Mouse (Mus musculus) kidney, embryonic 14.5 days (tissue): ENCODE measurements around the gene Lrrc36. TPM values are rescaled to one million over a fixed set of nuclear protein-coding genes. Genes with fewer than 3 reads are reported as not detected.

Source experiments
- ATAC-seq: fragments of 200-750 bp; cut with Nextera tagmentation; 2 replicates; pipeline ENCODE4 v1.8.0; 2017; ENCODE audit warnings: moderate number of reproducible peaks, mild to moderate bottlenecking, moderate TSS enrichment, moderate library complexity; ENCODE audit not compliant: low FRiP score, low TSS enrichment
- H3K27ac ChIP-seq: fragments of 300-500 bp; sonication (generic); 2 replicates; pipeline ENCODE4 v1.5.1; 2014; ENCODE audit warnings: low read depth, mild to moderate bottlenecking, low read length, moderate library complexity, mixed read lengths
- H3K27me3 ChIP-seq: fragments of 300-500 bp; sonication (generic); 2 replicates; pipeline ENCODE4 v1.6.1; 2014; ENCODE audit warnings: mild to moderate bottlenecking, low read length; ENCODE audit not compliant: control insufficient read depth, insufficient read depth
- H3K36me3 ChIP-seq: fragments of 300-500 bp; sonication (generic); 2 replicates; pipeline ENCODE4 v1.6.1; 2014; ENCODE audit warnings: low read length, mixed read lengths; ENCODE audit not compliant: control insufficient read depth, insufficient read depth
- H3K4me1 ChIP-seq: fragments of 300-500 bp; sonication (generic); 2 replicates; pipeline ENCODE4 v1.6.1; 2014; ENCODE audit warnings: low read length, mixed read lengths; ENCODE audit not compliant: control insufficient read depth, insufficient read depth
- H3K4me2 ChIP-seq: fragments of 300-500 bp; sonication (generic); replicated peaks from 2 replicates; pipeline ENCODE4 v1.6.1; 2014; ENCODE audit warnings: low read depth, mild to moderate bottlenecking, low read length
- H3K4me3 ChIP-seq: fragments of 300-500 bp; sonication (generic); 2 replicates; pipeline ENCODE4 v1.5.1; 2014; ENCODE audit warnings: mild to moderate bottlenecking, low read length
- H3K9ac ChIP-seq: fragments of 300-500 bp; sonication (generic); 2 replicates; pipeline ENCODE4 v1.6.1; 2014; ENCODE audit warnings: low read depth, mild to moderate bottlenecking, low read length, moderate library complexity
- H3K9me3 ChIP-seq: fragments of 300-500 bp; sonication (generic); 2 replicates; pipeline ENCODE4 v1.6.1; 2016; ENCODE audit warnings: low read length; ENCODE audit not compliant: control insufficient read depth
- WGBS: fragments of 180-500 bp; shearing (Covaris S2); extraction: QIAGEN DNeasy Blood & Tissue Kit; methylation state at CpG from one replicate; pipeline ENCODE4 v1.1.7; 2014; 5-methylcytosine and 5-hydroxymethylcytosine counted together
- polyA plus RNA-seq: library from polyadenylated mRNA; unstranded; fragments of >200 nt; fragmentation: Nextera tagmentation; extraction: Ambion mirVana; gene quantifications from 2 replicates; pipeline ENCODE4 v1.2.1, GENCODE M21; 2014

Gene Lrrc36
- polyA plus RNA-seq, 1 experiment from 2014 or later: not detected

GRCm38 (mm10) chr8:105481453-105481852, 68.1 kb downstream of the Lrrc36 start:
- no peak for ATAC-seq
- Histone ChIP-seq H3K9ac (no peak overlapping the region), H3K27ac (no peak overlapping the region; the same call in 1 of the 2 replicates)

GRCm38 (mm10) chr8:105482123-105482522, 68.8 kb downstream of the Lrrc36 start:
- no peak overlapping the region for H3K9ac ChIP-seq
- 78% methylated on average over 8 of the region's 8 CpGs for WGBS
- H3K4me1 ChIP-seq: peaks cover 7% of the 10 kb centered on the region; the same call in 1 of the 2 replicates
- no peak for ATAC-seq
- no peak overlapping the region for H3K27ac ChIP-seq
- peaks cover 12% of the 10 kb centered on the region for H3K36me3 ChIP-seq
- no peaks in the 10 kb centered on the region for H3K27me3 ChIP-seq
- H3K4me3 ChIP-seq: no peak overlapping the region
- H3K9me3 ChIP-seq: no peaks in the 10 kb centered on the region
- H3K4me2 ChIP-seq: no peak overlapping the region

More at GRCm38 (mm10) chr8:105481453-105481852, 68.1 kb downstream of the Lrrc36 start:
- no peak overlapping the region for H3K4me3 ChIP-seq
- 73% methylated on average over 6 of the region's 6 CpGs for WGBS
- H3K4me1 ChIP-seq: peaks cover 7% of the 10 kb centered on the region; the same call in 1 of the 2 replicates
- no peak overlapping the region for H3K4me2 ChIP-seq
- no peaks in the 10 kb centered on the region for H3K9me3 ChIP-seq
- no peaks in the 10 kb centered on the region for H3K27me3 ChIP-seq
- H3K36me3 ChIP-seq: peaks cover 12% of the 10 kb centered on the region

GRCm38 (mm10) chr8:105483212-105484029, 70.0 kb downstream of the Lrrc36 start:
- H3K4me1 ChIP-seq: peaks cover 7% of the 10 kb centered on the region; the same call in 1 of the 2 replicates
- peak; percentile 47; the same call in 1 of the 2 replicates for ATAC-seq
- H3K36me3 ChIP-seq: peaks cover 10% of the 10 kb centered on the region
- H3K9me3 ChIP-seq: no peaks in the 10 kb centered on the region
- WGBS: 37% methylated on average over 14 of the region's 14 CpGs
- H3K9ac ChIP-seq: 0 out of 2 replicates have a peak overlapping the region, but pooled peaks have one; percentile 24
- H3K4me2 ChIP-seq: no peak overlapping the region
- H3K27me3 ChIP-seq: no peaks in the 10 kb centered on the region
- H3K27ac ChIP-seq: 0 out of 2 replicates have a peak overlapping the region, but pooled peaks have one; percentile 5
- H3K4me3 ChIP-seq: no peak overlapping the region

- no peaks in the 10 kb centered on the region for H3K9me3 ChIP-seq
- peak; percentile 41; the same call in 1 of the 2 replicates for ATAC-seq
- no peak overlapping the region for H3K4me3 ChIP-seq
- no peak overlapping the region for H3K9ac ChIP-seq
- H3K27ac ChIP-seq: 0 out of 2 replicates have a peak overlapping the region, but pooled peaks have one; percentile 5
- H3K4me1 ChIP-seq: peaks cover 7% of the 10 kb centered on the region; the same call in 1 of the 2 replicates
- H3K27me3 ChIP-seq: no peaks in the 10 kb centered on the region
- WGBS: 49% methylated on average over 3 of the region's 3 CpGs
- H3K4me2 ChIP-seq: no peak overlapping the region
- peaks cover 7% of the 10 kb centered on the region; the same call in 1 of the 2 replicates for H3K36me3 ChIP-seq
Observed at GRCm38 (mm10) chr8:105484030-105484368, 70.6 kb downstream of the Lrrc36 start.

DNA sequence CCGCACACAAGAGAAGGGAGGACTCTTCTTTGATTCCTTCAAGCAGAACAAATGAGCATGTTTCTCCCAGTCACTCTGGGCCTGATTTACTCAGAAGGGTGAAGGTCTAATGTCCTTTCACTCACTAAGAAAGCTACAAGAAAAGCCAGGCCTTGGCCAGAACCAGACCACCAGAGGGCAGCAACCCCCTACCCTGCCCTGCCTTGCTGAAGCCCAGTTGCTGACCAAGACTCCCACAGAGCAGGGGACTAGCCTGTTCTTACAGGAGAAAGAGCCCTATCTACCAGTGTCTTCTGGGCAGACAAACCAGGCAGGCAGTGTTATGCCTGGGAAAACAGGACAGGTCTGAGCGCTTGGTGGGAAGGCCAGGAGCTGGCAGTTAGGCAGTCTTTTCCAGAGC, 71.0 kb downstream of the Lrrc36 start:
- peaks cover 7% of the 10 kb centered on the region; the same call in 1 of the 2 replicates for H3K4me1 ChIP-seq
- peaks cover 7% of the 10 kb centered on the region; the same call in 1 of the 2 replicates for H3K36me3 ChIP-seq
- 15% methylated on average over 2 of the region's 2 CpGs for WGBS
- H3K27ac ChIP-seq: 0 out of 2 replicates have a peak overlapping the region, but pooled peaks have one; percentile 5
- no peaks in the 10 kb centered on the region for H3K9me3 ChIP-seq
- no peaks in the 10 kb centered on the region for H3K27me3 ChIP-seq
- H3K4me2 ChIP-seq: no peak overlapping the region
- ATAC-seq: peak; percentile 80
- H3K4me3 ChIP-seq: no peak overlapping the region
- H3K9ac ChIP-seq: no peak overlapping the region

DNA sequence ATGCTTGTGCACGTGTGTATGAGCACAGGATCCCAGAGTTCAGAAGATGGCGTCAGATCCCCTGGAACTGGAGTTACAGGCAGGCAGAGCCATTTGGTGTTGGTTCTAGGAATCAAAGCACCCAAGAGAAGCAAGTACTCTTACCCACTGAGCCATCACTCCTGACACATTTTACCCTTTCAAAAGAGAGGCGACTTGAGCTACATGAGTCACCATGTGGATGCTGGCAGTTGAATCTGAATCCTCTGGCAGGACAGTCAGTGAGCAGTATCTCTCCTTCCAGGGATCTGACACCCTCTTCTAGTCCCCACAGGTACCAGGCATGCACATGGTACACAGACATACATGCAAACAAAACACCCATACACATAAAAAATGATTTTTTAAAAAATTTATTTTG, 74.7 kb downstream of the Lrrc36 start:
- WGBS: 61% methylated on average over 3 of the region's 3 CpGs
- Histone ChIP-seq H3K27ac (no peak overlapping the region), H3K9me3 (no peaks in the 10 kb centered on the region), H3K27me3 (no peaks in the 10 kb centered on the region), H3K4me1 (peaks cover 4% of the 10 kb centered on the region; the same call in 1 of the 2 replicates), H3K36me3 (peaks cover 7% of the 10 kb centered on the region; the same call in 1 of the 2 replicates), H3K4me2 (no peak overlapping the region), H3K4me3 (no peak overlapping the region), H3K9ac (no peak overlapping the region)
- no peak for ATAC-seq

DNA sequence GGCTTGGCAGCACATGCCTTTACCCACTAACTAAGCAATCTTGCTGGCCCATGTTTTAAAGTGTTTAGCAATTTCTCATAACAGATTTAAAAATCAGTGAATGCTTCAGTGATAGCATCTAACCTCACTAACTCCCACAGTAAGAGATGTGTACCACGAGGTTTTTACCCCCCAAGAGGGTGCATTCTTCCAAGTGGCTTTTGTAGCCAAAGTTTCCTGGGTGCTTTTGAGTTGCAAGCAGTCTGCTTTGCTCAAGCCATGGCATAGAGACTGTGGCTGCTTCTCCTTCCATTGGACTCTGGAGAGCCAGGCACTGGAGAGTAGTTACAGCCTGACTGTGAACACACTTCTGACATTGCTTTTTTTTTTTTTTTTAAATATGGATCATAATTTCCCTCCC, 75.9 kb downstream of the Lrrc36 start:
- WGBS: 63% methylated on average over 1 of the region's 1 CpGs
- Histone ChIP-seq H3K9ac (no peak overlapping the region), H3K36me3 (peaks cover 7% of the 10 kb centered on the region; the same call in 1 of the 2 replicates), H3K27me3 (no peaks in the 10 kb centered on the region), H3K4me3 (no peak overlapping the region), H3K27ac (no peak overlapping the region), H3K4me1 (peaks cover 3% of the 10 kb centered on the region; the same call in 1 of the 2 replicates), H3K4me2 (no peak overlapping the region), H3K9me3 (no peaks in the 10 kb centered on the region)
- ATAC-seq: no peak

GRCm38 (mm10) chr8:105493495-105493894, 80.1 kb downstream of the Lrrc36 start:
- peaks cover 16% of the 10 kb centered on the region; the same call in 1 of the 2 replicates for H3K4me1 ChIP-seq
- 17% methylated on average over 3 of the region's 3 CpGs for WGBS
- H3K27ac ChIP-seq: no peak overlapping the region
- H3K9ac ChIP-seq: no peak overlapping the region
- H3K27me3 ChIP-seq: no peaks in the 10 kb centered on the region
- H3K9me3 ChIP-seq: no peaks in the 10 kb centered on the region
- H3K4me3 ChIP-seq: no peak overlapping the region
- no peak for ATAC-seq
- H3K36me3 ChIP-seq: no peaks in the 10 kb centered on the region
- no peak overlapping the region for H3K4me2 ChIP-seq

DNA sequence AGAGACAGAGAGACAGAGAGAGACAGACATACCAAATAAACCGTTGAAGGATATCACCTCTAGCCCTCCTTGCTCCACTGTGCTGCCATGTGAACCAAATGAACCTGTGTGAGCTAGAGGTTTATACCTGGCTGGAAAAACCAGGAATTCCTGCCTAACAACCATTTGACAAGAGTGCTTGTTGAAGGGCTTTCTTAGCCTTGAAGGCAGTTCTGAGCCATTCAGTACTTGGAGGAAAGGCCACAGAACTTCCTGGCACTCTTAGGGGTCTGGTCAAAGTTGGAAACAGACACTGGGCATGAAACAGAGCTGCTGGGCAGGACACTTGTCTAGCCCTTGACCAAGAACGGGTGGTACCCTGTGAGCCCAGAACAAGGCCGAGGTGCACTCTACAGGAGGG, 81.2 kb downstream of the Lrrc36 start:
- H3K4me2 ChIP-seq: no peak overlapping the region; the same call in 1 of the 2 replicates
- peak overlapping the region; percentile 20; the same call in 1 of the 2 replicates for H3K27ac ChIP-seq
- 64% methylated on average over 3 of the region's 3 CpGs for WGBS
- ATAC-seq: no peak
- H3K4me3 ChIP-seq: no peak overlapping the region
- no peaks in the 10 kb centered on the region for H3K9me3 ChIP-seq
- H3K9ac ChIP-seq: peak overlapping the region; percentile 28; the same call in 1 of the 2 replicates
- no peaks in the 10 kb centered on the region for H3K27me3 ChIP-seq
- peaks cover 16% of the 10 kb centered on the region; the same call in 1 of the 2 replicates for H3K4me1 ChIP-seq
- H3K36me3 ChIP-seq: no peaks in the 10 kb centered on the region
